Mouse (Mus musculus): ENCODE measurements around the gene Hao2. TPM values are rescaled to one million over a fixed set of nuclear protein-coding genes. Genes with fewer than 3 reads are reported as not detected.

The Hao2 gene
- 0.08 and 0.09 TPM in 2 replicates for polyA plus RNA-seq (2015; fragmentation: Nextera tagmentation; extraction: Ambion mirVana)

- 92% methylated on average over 3 of the region's 3 CpGs for WGBS
- H3K4me3 ChIP-seq: no peak within 1 kb of the TSS
- H3K9me3 ChIP-seq (replicated peaks): no peaks in the 10 kb centered on the region
- no peak within 1 kb of the TSS for H3K27ac ChIP-seq
- no peaks in the 10 kb centered on the region for H3K27me3 ChIP-seq
- no peak within 1 kb of the TSS for H3K9ac ChIP-seq
- no peak within 1 kb of the TSS for H3K4me2 ChIP-seq
- no peaks in the 10 kb centered on the region for H3K4me1 ChIP-seq
- no peak for ATAC-seq
- no peaks in the 10 kb centered on the region for H3K36me3 ChIP-seq (ENCODE audit: poor library complexity, severe bottlenecking)
Observed at GRCm38 (mm10) chr3:98893057-98893772, at the start of gene Hao2. Gene Hao2, minus strand, starts transcription at chr3:98893239.

GRCm38 (mm10) chr3:98941601-98942000 is 48.6 kb upstream of the Hao2 start:
- Histone ChIP-seq H3K4me3 (peak overlapping the region; percentile 35), H3K27ac (no peak overlapping the region), H3K4me1 (peaks cover 18% of the 10 kb centered on the region), H3K27me3 (no peaks in the 10 kb centered on the region), H3K9me3 (replicated peaks) (no peaks in the 10 kb centered on the region), H3K36me3 (ENCODE audit: poor library complexity, severe bottlenecking) (no peaks in the 10 kb centered on the region), H3K4me2 (peak overlapping the region; percentile 65), H3K9ac (peak overlapping the region; percentile 45; the same call in 1 of the 2 replicates)
- whole genome bisulfite sequencing: 44% methylated on average over 10 of the region's 10 CpGs
- ATAC-seq: peak; percentile 39

- Histone ChIP-seq H3K4me2 (peak overlapping the region; percentile 65), H3K9ac (peak overlapping the region; percentile 45; the same call in 1 of the 2 replicates)
Observed at GRCm38 (mm10) chr3:98941066-98941551, 48.1 kb upstream of the Hao2 start.

GRCm38 (mm10) chr3:98940225-98940624 is 47.2 kb upstream of the Hao2 start:
- Histone ChIP-seq H3K9ac (no peak overlapping the region), H3K9me3 (replicated peaks) (no peaks in the 10 kb centered on the region), H3K36me3 (ENCODE audit: poor library complexity, severe bottlenecking) (no peaks in the 10 kb centered on the region), H3K27me3 (no peaks in the 10 kb centered on the region), H3K27ac (no peak overlapping the region), H3K4me1 (peaks cover 18% of the 10 kb centered on the region), H3K4me3 (no peak overlapping the region), H3K4me2 (no peak overlapping the region)
- WGBS: 59% methylated on average over 4 of the region's 4 CpGs
- peak; percentile 22; the same call in 1 of the 2 replicates for ATAC-seq

More at GRCm38 (mm10) chr3:98941066-98941551, 48.1 kb upstream of the Hao2 start:
- Histone ChIP-seq H3K4me1 (peaks cover 18% of the 10 kb centered on the region), H3K9me3 (replicated peaks) (no peaks in the 10 kb centered on the region), H3K36me3 (ENCODE audit: poor library complexity, severe bottlenecking) (no peaks in the 10 kb centered on the region), H3K27me3 (no peaks in the 10 kb centered on the region), H3K4me3 (peak overlapping the region; percentile 35), H3K27ac (no peak overlapping the region)
- ATAC-seq: peak; percentile 87
- WGBS: 15% methylated on average over 24 of the region's 24 CpGs

GRCm38 (mm10) chr3:98936446-98936845 is 43.4 kb upstream of the Hao2 start:
- Histone ChIP-seq H3K4me1 (peaks cover 11% of the 10 kb centered on the region), H3K27ac (no peak overlapping the region), H3K27me3 (no peaks in the 10 kb centered on the region), H3K4me3 (no peak overlapping the region), H3K4me2 (no peak overlapping the region), H3K9me3 (replicated peaks) (no peaks in the 10 kb centered on the region), H3K36me3 (ENCODE audit: poor library complexity, severe bottlenecking) (no peaks in the 10 kb centered on the region), H3K9ac (no peak overlapping the region)
- no peak for ATAC-seq
- 91% methylated on average over 3 of the region's 3 CpGs for WGBS

- Histone ChIP-seq H3K27ac (no peak overlapping the region), H3K9me3 (replicated peaks) (no peaks in the 10 kb centered on the region), H3K36me3 (ENCODE audit: poor library complexity, severe bottlenecking) (no peaks in the 10 kb centered on the region), H3K4me3 (no peak overlapping the region), H3K9ac (no peak overlapping the region), H3K27me3 (no peaks in the 10 kb centered on the region), H3K4me1 (no peaks in the 10 kb centered on the region), H3K4me2 (no peak overlapping the region)
- 91% methylated on average over 7 of the region's 7 CpGs for WGBS
- ATAC-seq: no peak
Observed at GRCm38 (mm10) chr3:98934601-98935000, 41.6 kb upstream of the Hao2 start.

GRCm38 (mm10) chr3:98934041-98934440 is 41.0 kb upstream of the Hao2 start:
- 91% methylated on average over 1 of the region's 1 CpGs for WGBS
- H3K27ac ChIP-seq: no peak overlapping the region
- H3K4me3 ChIP-seq: no peak overlapping the region
- H3K27me3 ChIP-seq: no peaks in the 10 kb centered on the region
- H3K36me3 ChIP-seq (ENCODE audit: poor library complexity, severe bottlenecking): no peaks in the 10 kb centered on the region
- no peak for ATAC-seq
- H3K4me2 ChIP-seq: no peak overlapping the region
- H3K4me1 ChIP-seq: no peaks in the 10 kb centered on the region
- no peaks in the 10 kb centered on the region for H3K9me3 ChIP-seq (replicated peaks)
- H3K9ac ChIP-seq: no peak overlapping the region

GRCm38 (mm10) chr3:98932421-98932820 is 39.4 kb upstream of the Hao2 start:
- Histone ChIP-seq H3K4me1 (no peaks in the 10 kb centered on the region), H3K36me3 (ENCODE audit: poor library complexity, severe bottlenecking) (no peaks in the 10 kb centered on the region), H3K27ac (no peak overlapping the region), H3K9me3 (replicated peaks) (no peaks in the 10 kb centered on the region), H3K4me2 (no peak overlapping the region), H3K27me3 (no peaks in the 10 kb centered on the region), H3K4me3 (no peak overlapping the region), H3K9ac (no peak overlapping the region)
- no peak for ATAC-seq

GRCm38 (mm10) chr3:98931836-98932235 is 38.8 kb upstream of the Hao2 start:
- no peak for ATAC-seq
- Histone ChIP-seq H3K27ac (no peak overlapping the region), H3K4me2 (no peak overlapping the region), H3K27me3 (no peaks in the 10 kb centered on the region), H3K9ac (no peak overlapping the region), H3K9me3 (replicated peaks) (no peaks in the 10 kb centered on the region), H3K4me3 (no peak overlapping the region), H3K36me3 (ENCODE audit: poor library complexity, severe bottlenecking) (no peaks in the 10 kb centered on the region), H3K4me1 (no peaks in the 10 kb centered on the region)
- WGBS: 76% methylated on average over 1 of the region's 1 CpGs

- Histone ChIP-seq H3K27me3 (no peaks in the 10 kb centered on the region), H3K9me3 (replicated peaks) (no peaks in the 10 kb centered on the region), H3K4me3 (no peak overlapping the region), H3K4me2 (no peak overlapping the region), H3K4me1 (no peaks in the 10 kb centered on the region), H3K27ac (no peak overlapping the region), H3K9ac (no peak overlapping the region), H3K36me3 (ENCODE audit: poor library complexity, severe bottlenecking) (no peaks in the 10 kb centered on the region)
- WGBS: 86% methylated on average over 3 of the region's 3 CpGs
- no peak for ATAC-seq
Observed at GRCm38 (mm10) chr3:98920417-98920816, 27.4 kb upstream of the Hao2 start.

- no peak for ATAC-seq
- Histone ChIP-seq H3K9me3 (replicated peaks) (no peaks in the 10 kb centered on the region), H3K27me3 (no peaks in the 10 kb centered on the region), H3K27ac (no peak overlapping the region), H3K4me2 (no peak overlapping the region), H3K36me3 (ENCODE audit: poor library complexity, severe bottlenecking) (no peaks in the 10 kb centered on the region), H3K9ac (no peak overlapping the region), H3K4me3 (no peak overlapping the region), H3K4me1 (no peaks in the 10 kb centered on the region)
- WGBS: 100% methylated on average over 1 of the region's 1 CpGs
Observed at GRCm38 (mm10) chr3:98917260-98917659, 24.2 kb upstream of the Hao2 start.

GRCm38 (mm10) chr3:98916856-98917255 is 23.8 kb upstream of the Hao2 start:
- 86% methylated on average over 2 of the region's 2 CpGs for WGBS
- no peak overlapping the region for H3K27ac ChIP-seq
- no peak overlapping the region for H3K4me2 ChIP-seq
- H3K9ac ChIP-seq: no peak overlapping the region
- H3K4me1 ChIP-seq: no peaks in the 10 kb centered on the region
- H3K4me3 ChIP-seq: no peak overlapping the region
- no peaks in the 10 kb centered on the region for H3K36me3 ChIP-seq (ENCODE audit: poor library complexity, severe bottlenecking)
- no peaks in the 10 kb centered on the region for H3K27me3 ChIP-seq
- no peak for ATAC-seq
- H3K9me3 ChIP-seq (replicated peaks): no peaks in the 10 kb centered on the region

- ATAC-seq: peak; percentile 71
- no peak overlapping the region for H3K9ac ChIP-seq
- H3K4me2 ChIP-seq: no peak overlapping the region
- 7% methylated on average over 4 of the region's 4 CpGs for WGBS
- no peaks in the 10 kb centered on the region for H3K9me3 ChIP-seq (replicated peaks)
- no peaks in the 10 kb centered on the region for H3K36me3 ChIP-seq (ENCODE audit: poor library complexity, severe bottlenecking)
- H3K4me1 ChIP-seq: no peaks in the 10 kb centered on the region
- no peak overlapping the region for H3K27ac ChIP-seq
- no peaks in the 10 kb centered on the region for H3K27me3 ChIP-seq
- no peak overlapping the region for H3K4me3 ChIP-seq
Observed at GRCm38 (mm10) chr3:98915659-98916058, 22.6 kb upstream of the Hao2 start.

All from forebrain, embryonic 13.5 days (tissue).